ENCODE assay signal across 11 mouse cellular contexts in genomic region chr1:59668871-59669270, GRCm38 (mm10). TPM values are rescaled to one million over a fixed set of nuclear protein-coding genes. Genes with fewer than 3 reads are reported as not detected.
DNase-seq lines count a peak whose midpoint lies in the region; ATAC-seq and TF ChIP-seq lines count a peak whose summit lies in the region.
"Had no signal": no experiment of that assay in that cellular context is flagged by ENCODE, and none has a peak within 500 bp of the region (broad histone marks: within the 10 kb centered on the region; RNA-seq: fewer than 3 reads in every experiment).

No protein-coding gene starts in this region.

- DNase-seq in kidney, adult 18-20 months, result no peak
- DNase-seq in G1E (ENCODE audit: low spot score), result no peak
- DNase-seq in right cerebral cortex, postnatal 10 days (ENCODE audit: low spot score in 2 of 2), result no peak
- DNase-seq in layer of hippocampus, postnatal 14 days (ENCODE audit: low spot score in 2 of 2), result no peak
- DNase-seq: cerebellum, postnatal 25 days; right cerebral cortex, adult 18-20 months; thymus, postnatal 14 days had no signal

- H3K4me3 ChIP-seq in kidney, embryonic 15.5 days (replicated peaks), result peak overlapping the region; percentile 17
- H3K4me3 ChIP-seq in G1E (ENCODE audit: low read depth, low read length), result peak overlapping the region; percentile 76; the same call in 1 of the 2 replicates
- 0 out of 2 replicates have a peak overlapping the region, but pooled peaks have one; percentile 91 for H3K4me3 ChIP-seq in forebrain, embryonic 15.5 days
- 0 out of 2 replicates have a peak overlapping the region, but pooled peaks have one; percentile 3 for H3K4me3 ChIP-seq in midbrain, embryonic 13.5 days (replicated peaks)

- H3K4me1 ChIP-seq in kidney, embryonic 15.5 days, result peaks cover 20% of the 10 kb centered on the region
- peaks cover 46% of the 10 kb centered on the region for H3K4me1 ChIP-seq in G1E (ENCODE audit: insufficient read depth, low read depth, low read length)
- H3K4me1 ChIP-seq in forebrain, embryonic 15.5 days, result peaks cover 27% of the 10 kb centered on the region
- H3K4me1 ChIP-seq in midbrain, embryonic 13.5 days (replicated peaks), result peaks cover 26% of the 10 kb centered on the region

- no peaks in the 10 kb centered on the region for H3K9me3 ChIP-seq in kidney, embryonic 15.5 days (replicated peaks)
- no peaks in the 10 kb centered on the region for H3K9me3 ChIP-seq in G1E (replicated peaks)
- H3K9me3 ChIP-seq in forebrain, embryonic 15.5 days, result no peaks in the 10 kb centered on the region
- H3K9me3 ChIP-seq in midbrain, embryonic 13.5 days, result no peaks in the 10 kb centered on the region

- no peak for TF ChIP-seq CTCF in G1E (IDR thresholded peaks at IDR 0.05; ENCODE audit: low read depth, low read length)

- H3K4me2 ChIP-seq in kidney, embryonic 15.5 days, result peak overlapping the region; percentile 77
- peak overlapping the region; percentile 67 for H3K4me2 ChIP-seq in forebrain, embryonic 15.5 days (replicated peaks)
- H3K4me2 ChIP-seq in midbrain, embryonic 13.5 days (replicated peaks), result peak overlapping the region; percentile 91

- 0 out of 2 replicates have a peak, but pooled peaks cover 3% of the 10 kb centered on the region for H3K36me3 ChIP-seq in kidney, embryonic 15.5 days
- peaks cover 36% of the 10 kb centered on the region for H3K36me3 ChIP-seq in G1E (replicated peaks)
- no peaks in the 10 kb centered on the region for H3K36me3 ChIP-seq in forebrain, embryonic 15.5 days
- no peaks in the 10 kb centered on the region; the same call in 1 of the 2 replicates for H3K36me3 ChIP-seq in midbrain, embryonic 13.5 days

- WGBS in kidney, embryonic 15.5 days, result 69% methylated on average over 2 of the region's 2 CpGs
- 89% methylated on average over 2 of the region's 2 CpGs for WGBS in forebrain, embryonic 15.5 days
- 79% methylated on average over 2 of the region's 2 CpGs for WGBS in midbrain, embryonic 13.5 days

- ATAC-seq in kidney, embryonic 15.5 days (replicated peaks; ENCODE audit: low FRiP score), result no peak
- ATAC-seq in G1E (ENCODE audit: extremely low read depth, insufficient number of reproducible peaks, low FRiP score, poor library complexity, severe bottlenecking), result no peak
- ATAC-seq in forebrain, embryonic 15.5 days (replicated peaks), result no peak
- no peak for ATAC-seq in midbrain, embryonic 13.5 days

- no peak overlapping the region for H3K9ac ChIP-seq in kidney, embryonic 15.5 days
- H3K9ac ChIP-seq in forebrain, embryonic 15.5 days (replicated peaks), result no peak overlapping the region
- no peak overlapping the region for H3K9ac ChIP-seq in midbrain, embryonic 13.5 days (replicated peaks)

- H3K27me3 ChIP-seq in kidney, embryonic 15.5 days, result no peaks in the 10 kb centered on the region
- H3K27me3 ChIP-seq in G1E (ENCODE audit: insufficient read depth, low read length), result no peaks in the 10 kb centered on the region
- no peaks in the 10 kb centered on the region for H3K27me3 ChIP-seq in forebrain, embryonic 15.5 days
- H3K27me3 ChIP-seq in midbrain, embryonic 13.5 days, result no peaks in the 10 kb centered on the region

- H3K27ac ChIP-seq in kidney, embryonic 15.5 days, result no peak overlapping the region
- no peak overlapping the region for H3K27ac ChIP-seq in forebrain, embryonic 15.5 days (replicated peaks)
- no peak overlapping the region for H3K27ac ChIP-seq in midbrain, embryonic 13.5 days
- H3K27ac ChIP-seq: left cerebral cortex, adult 2 months had no signal

RNA-seq across cellular contexts. Expression of gene Sumo1, which starts 1.8 kb away (rescaled TPM):
- polyA plus RNA-seq in kidney, embryonic 15.5 days (2015; fragmentation: Nextera tagmentation; extraction: Ambion mirVana), result 395 and 436 TPM in 2 replicates
- total RNA-seq in G1E (2014; fragmentation: Nextera tagmentation) (235 and 250 TPM in 2 replicates), G1E (2017) (329 and 350 TPM in 2 replicates)
- 424 and 589 TPM in 2 replicates for polyA plus RNA-seq in G1E (2012)
- polyA plus RNA-seq in forebrain, embryonic 15.5 days (2015; fragmentation: Nextera tagmentation; extraction: Ambion mirVana), result 427 and 428 TPM in 2 replicates
- polyA plus RNA-seq in midbrain, embryonic 13.5 days (2015; fragmentation: Nextera tagmentation; extraction: Ambion mirVana), result 453 and 473 TPM in 2 replicates
- total RNA-seq in layer of hippocampus, postnatal 14 days (2021), result 100 to 1,000 TPM; 101 to 105 TPM

RNA-seq across cellular contexts. Expression of gene Nop58, which starts 15.9 kb away (rescaled TPM):
- 285 and 288 TPM in 2 replicates for polyA plus RNA-seq in kidney, embryonic 15.5 days (2015; fragmentation: Nextera tagmentation; extraction: Ambion mirVana)
- total RNA-seq in G1E (2014; fragmentation: Nextera tagmentation) (536 and 646 TPM in 2 replicates), G1E (2017) (1,169 and 1,289 TPM in 2 replicates)
- polyA plus RNA-seq in G1E (2012), result 147 and 228 TPM in 2 replicates
- polyA plus RNA-seq in forebrain, embryonic 15.5 days (2015; fragmentation: Nextera tagmentation; extraction: Ambion mirVana), result 166 and 169 TPM in 2 replicates
- 182 and 192 TPM in 2 replicates for polyA plus RNA-seq in midbrain, embryonic 13.5 days (2015; fragmentation: Nextera tagmentation; extraction: Ambion mirVana)
- total RNA-seq in layer of hippocampus, postnatal 14 days (2021), result 10 to 100 TPM; 64.1 to 68.6 TPM

Comparison
In these comparisons a context has a peak if more than half of its experiments do, and no peak if none do; other contexts are left out.
1. H3K4me3 ChIP-seq: peak in every context shown above with its lines; median percentile 91 in forebrain, embryonic 15.5 days; 76 in G1E; 17 in kidney, embryonic 15.5 days; 3 in midbrain, embryonic 13.5 days.